Mouse (Mus musculus): Measurements from ENCODE around the gene Klhl11. TPM values are rescaled to one million over a fixed set of nuclear protein-coding genes. Genes with fewer than 3 reads are reported as not detected.

Klhl11 gene
- polyA plus RNA-seq, 1 experiment from 2014 or later: 12.8 TPM

- no peak overlapping the region for H3K4me3 ChIP-seq
- H3K9ac ChIP-seq: no peak overlapping the region
- peaks cover 63% of the 10 kb centered on the region for H3K36me3 ChIP-seq (replicated peaks)
- H3K4me2 ChIP-seq: no peak overlapping the region
- H3K4me1 ChIP-seq: peaks cover 6% of the 10 kb centered on the region; the same call in 1 of the 2 replicates
- H3K27me3 ChIP-seq (replicated peaks): no peaks in the 10 kb centered on the region
- H3K27ac ChIP-seq: peak overlapping the region; percentile 12; the same call in 1 of the 2 replicates
- no peak for ATAC-seq (replicated peaks)
- 14% methylated on average over 6 of the region's 6 CpGs for WGBS
- no peaks in the 10 kb centered on the region for H3K9me3 ChIP-seq
Observed at GRCm38 (mm10) chr11:100501321-100501720, 28.8 kb upstream of the Klhl11 start.

- peaks cover 70% of the 10 kb centered on the region for H3K36me3 ChIP-seq (replicated peaks)
- ATAC-seq (replicated peaks): no peak
- H3K27ac ChIP-seq: no peak overlapping the region
- no peak overlapping the region for H3K4me3 ChIP-seq
- H3K4me1 ChIP-seq: peaks cover 6% of the 10 kb centered on the region; the same call in 1 of the 2 replicates
- H3K4me2 ChIP-seq: no peak overlapping the region
- H3K27me3 ChIP-seq (replicated peaks): no peaks in the 10 kb centered on the region
- H3K9me3 ChIP-seq: no peaks in the 10 kb centered on the region
- H3K9ac ChIP-seq: no peak overlapping the region
- WGBS: 56% methylated on average over 7 of the region's 7 CpGs
Observed at GRCm38 (mm10) chr11:100500651-100501050, 28.1 kb upstream of the Klhl11 start.

DNA sequence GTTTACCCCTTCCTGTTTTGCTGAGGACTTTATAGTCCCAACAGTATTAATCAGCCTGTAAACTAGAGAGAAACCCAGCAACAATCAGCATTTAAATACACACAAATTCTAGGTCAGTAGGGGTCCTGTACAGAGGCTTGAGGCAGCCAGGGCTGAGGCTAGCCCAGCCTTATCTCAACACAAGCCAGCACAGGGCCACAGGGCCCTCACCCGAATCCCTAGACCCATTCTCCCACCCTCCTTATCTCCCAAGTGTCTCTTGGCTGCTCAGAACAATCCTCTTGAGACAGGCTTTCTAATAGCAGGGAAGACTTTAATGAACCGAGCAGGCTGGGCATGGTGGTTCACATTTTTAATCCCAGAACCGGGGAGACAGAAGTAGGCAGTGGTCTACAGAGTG is 27.7 kb upstream of the Klhl11 start:
- Histone ChIP-seq H3K4me1 (peaks cover 6% of the 10 kb centered on the region; the same call in 1 of the 2 replicates), H3K36me3 (replicated peaks) (peaks cover 69% of the 10 kb centered on the region), H3K27ac (no peak overlapping the region), H3K9me3 (no peaks in the 10 kb centered on the region), H3K9ac (no peak overlapping the region), H3K4me2 (no peak overlapping the region), H3K4me3 (no peak overlapping the region), H3K27me3 (replicated peaks) (no peaks in the 10 kb centered on the region)
- no peak for ATAC-seq (replicated peaks)
- 71% methylated on average over 3 of the region's 3 CpGs for WGBS

DNA sequence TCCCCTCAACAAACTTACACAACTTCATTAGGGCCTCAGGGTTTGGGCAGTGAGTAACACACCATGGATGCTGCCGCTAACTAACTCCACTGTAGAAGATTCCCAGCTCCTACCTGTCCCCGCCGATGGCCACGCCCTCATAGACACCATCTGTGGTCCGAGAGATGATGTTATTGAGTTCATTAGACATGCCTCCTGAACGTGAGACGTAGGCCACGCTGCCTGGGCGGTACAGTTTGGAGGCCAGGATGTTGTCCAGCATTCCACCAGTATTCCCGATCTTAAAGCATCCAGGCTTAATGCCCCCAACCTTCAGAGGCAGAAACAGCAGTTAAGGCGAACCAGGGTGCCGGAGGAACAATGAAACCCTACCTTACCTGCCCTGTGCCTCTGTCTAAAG is 21.2 kb upstream of the Klhl11 start:
- ATAC-seq (replicated peaks): no peak
- H3K4me2 ChIP-seq: no peak overlapping the region
- no peaks in the 10 kb centered on the region for H3K4me1 ChIP-seq
- H3K9ac ChIP-seq: no peak overlapping the region
- no peak overlapping the region for H3K27ac ChIP-seq
- no peaks in the 10 kb centered on the region for H3K9me3 ChIP-seq
- H3K4me3 ChIP-seq: no peak overlapping the region
- no peaks in the 10 kb centered on the region for H3K27me3 ChIP-seq (replicated peaks)
- 94% methylated on average over 12 of the region's 12 CpGs for WGBS
- peaks cover 83% of the 10 kb centered on the region for H3K36me3 ChIP-seq (replicated peaks)

GRCm38 (mm10) chr11:100490951-100491350 is 18.4 kb upstream of the Klhl11 start:
- H3K9ac ChIP-seq: no peak overlapping the region
- no peak overlapping the region for H3K4me3 ChIP-seq
- ATAC-seq (replicated peaks): no peak
- H3K27ac ChIP-seq: no peak overlapping the region
- no peak overlapping the region for H3K4me2 ChIP-seq
- 89% methylated on average over 6 of the region's 6 CpGs for WGBS
- peaks cover 67% of the 10 kb centered on the region for H3K36me3 ChIP-seq (replicated peaks)
- H3K27me3 ChIP-seq (replicated peaks): no peaks in the 10 kb centered on the region
- H3K9me3 ChIP-seq: no peaks in the 10 kb centered on the region
- H3K4me1 ChIP-seq: no peaks in the 10 kb centered on the region

- Histone ChIP-seq H3K4me3 (no peak overlapping the region), H3K9ac (no peak overlapping the region), H3K4me2 (no peak overlapping the region), H3K4me1 (no peaks in the 10 kb centered on the region), H3K27me3 (replicated peaks) (no peaks in the 10 kb centered on the region), H3K9me3 (no peaks in the 10 kb centered on the region), H3K36me3 (replicated peaks) (peaks cover 68% of the 10 kb centered on the region), H3K27ac (no peak overlapping the region)
- 86% methylated on average over 8 of the region's 8 CpGs for WGBS
- no peak for ATAC-seq (replicated peaks)
Observed at GRCm38 (mm10) chr11:100485801-100486538, 13.4 kb upstream of the Klhl11 start.

- H3K4me2 ChIP-seq: no peak overlapping the region
- no peak overlapping the region for H3K4me3 ChIP-seq
- H3K36me3 ChIP-seq (replicated peaks): peaks cover 66% of the 10 kb centered on the region
- H3K4me1 ChIP-seq: no peaks in the 10 kb centered on the region
- H3K27ac ChIP-seq: no peak overlapping the region
- H3K9ac ChIP-seq: no peak overlapping the region
- H3K27me3 ChIP-seq (replicated peaks): no peaks in the 10 kb centered on the region
- 99% methylated on average over 3 of the region's 3 CpGs for WGBS
- ATAC-seq (replicated peaks): no peak
- H3K9me3 ChIP-seq: no peaks in the 10 kb centered on the region
Observed at GRCm38 (mm10) chr11:100484461-100484860, 11.9 kb upstream of the Klhl11 start.

DNA sequence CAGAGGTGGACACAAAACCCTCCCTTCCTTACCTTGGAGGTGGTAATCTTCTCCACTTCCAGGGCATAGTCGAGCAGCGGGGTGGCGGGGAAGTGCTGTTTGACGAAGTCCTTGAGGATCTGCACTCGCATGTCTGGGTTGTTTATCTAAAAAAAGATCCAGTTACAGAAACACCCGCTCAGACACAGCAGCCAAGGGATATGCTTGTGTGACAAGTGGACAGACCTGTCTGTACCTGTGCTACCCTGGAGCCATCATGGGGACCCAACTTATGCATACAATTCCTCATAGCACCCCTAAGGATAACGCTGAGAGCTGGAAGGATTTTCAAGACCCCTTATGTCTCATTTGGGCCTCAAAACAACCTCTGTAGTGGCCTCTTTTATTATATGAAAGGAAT is 6.6 kb upstream of the Klhl11 start:
- no peak overlapping the region for H3K9ac ChIP-seq
- H3K9me3 ChIP-seq: no peaks in the 10 kb centered on the region
- WGBS: 94% methylated on average over 7 of the region's 7 CpGs
- peaks cover 55% of the 10 kb centered on the region for H3K36me3 ChIP-seq (replicated peaks)
- no peak for ATAC-seq (replicated peaks)
- no peaks in the 10 kb centered on the region for H3K27me3 ChIP-seq (replicated peaks)
- no peak overlapping the region for H3K4me3 ChIP-seq
- H3K4me2 ChIP-seq: no peak overlapping the region
- no peaks in the 10 kb centered on the region for H3K4me1 ChIP-seq
- no peak overlapping the region for H3K27ac ChIP-seq

DNA sequence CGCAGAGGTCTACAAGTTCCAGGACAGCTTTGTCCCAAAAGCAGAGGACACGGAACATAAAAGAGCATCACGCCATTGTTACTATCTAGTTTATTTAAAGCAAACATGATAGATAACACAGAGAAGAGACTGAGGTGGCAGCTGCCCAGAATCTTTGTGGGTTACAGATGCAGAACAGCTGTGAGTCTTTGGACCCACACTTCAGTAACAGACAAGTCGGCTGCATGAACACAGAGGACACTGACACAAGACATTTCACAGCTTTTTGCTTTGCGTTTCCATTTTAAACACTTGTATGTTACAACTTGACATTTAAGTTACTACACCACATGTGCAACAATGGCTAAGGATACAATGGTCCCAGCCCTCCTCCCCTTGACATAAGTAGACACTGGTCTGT is 3.7 kb upstream of the Klhl11 start:
- Histone ChIP-seq H3K4me3 (no peak overlapping the region), H3K4me2 (no peak overlapping the region), H3K27ac (no peak overlapping the region), H3K4me1 (peaks cover under 1% of the 10 kb centered on the region; the same call in 1 of the 2 replicates), H3K9ac (no peak overlapping the region), H3K27me3 (replicated peaks) (no peaks in the 10 kb centered on the region), H3K9me3 (no peaks in the 10 kb centered on the region), H3K36me3 (replicated peaks) (peaks cover 34% of the 10 kb centered on the region)
- WGBS: 99% methylated on average over 5 of the region's 5 CpGs
- ATAC-seq (replicated peaks): no peak

DNA sequence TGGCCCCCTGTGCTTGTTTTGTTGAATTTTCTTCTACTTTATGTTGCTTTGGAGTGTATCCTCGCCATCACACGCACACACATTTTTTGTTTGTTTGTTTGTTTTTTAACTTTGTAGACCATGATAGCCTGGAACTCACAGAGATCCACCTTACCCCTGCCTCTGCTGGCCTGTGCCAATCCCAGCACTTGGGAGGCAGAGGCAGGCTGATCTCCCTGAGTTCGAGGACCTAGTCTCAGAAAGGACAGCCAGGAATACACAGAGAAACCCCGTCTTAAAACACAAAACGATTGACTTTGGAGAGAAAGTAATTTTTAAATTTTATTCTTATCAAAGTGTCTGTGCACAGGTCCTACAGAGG is 374 bp upstream of the Klhl11 start:
- Histone ChIP-seq H3K27me3 (replicated peaks) (no peaks in the 10 kb centered on the region), H3K36me3 (replicated peaks) (peaks cover 14% of the 10 kb centered on the region), H3K27ac (peak overlapping the region; percentile 52; the same call in 1 of the 2 replicates), H3K9me3 (no peaks in the 10 kb centered on the region), H3K9ac (0 out of 2 replicates have a peak overlapping the region, but pooled peaks have one; percentile 95), H3K4me2 (peak overlapping the region; percentile 64; the same call in 1 of the 2 replicates), H3K4me3 (peak overlapping the region; percentile 99), H3K4me1 (peaks cover 30% of the 10 kb centered on the region)
- peak; percentile 53 for ATAC-seq (replicated peaks)
- WGBS: 32% methylated on average over 5 of the region's 5 CpGs

- Histone ChIP-seq H3K4me2 (peak overlapping the region; percentile 64), H3K4me3 (peak overlapping the region; percentile 99), H3K27me3 (replicated peaks) (no peaks in the 10 kb centered on the region), H3K36me3 (replicated peaks) (peaks cover 8% of the 10 kb centered on the region; the same call in 1 of the 2 replicates), H3K27ac (peak overlapping the region; percentile 93), H3K4me1 (peaks cover 30% of the 10 kb centered on the region), H3K9me3 (no peaks in the 10 kb centered on the region), H3K9ac (peak overlapping the region; percentile 95)
- WGBS: 3% methylated on average over 30 of the region's 30 CpGs
- peak; percentile 43 for ATAC-seq (replicated peaks)
Observed at GRCm38 (mm10) chr11:100471352-100472196, 967 bp downstream of the Klhl11 start.

DNA sequence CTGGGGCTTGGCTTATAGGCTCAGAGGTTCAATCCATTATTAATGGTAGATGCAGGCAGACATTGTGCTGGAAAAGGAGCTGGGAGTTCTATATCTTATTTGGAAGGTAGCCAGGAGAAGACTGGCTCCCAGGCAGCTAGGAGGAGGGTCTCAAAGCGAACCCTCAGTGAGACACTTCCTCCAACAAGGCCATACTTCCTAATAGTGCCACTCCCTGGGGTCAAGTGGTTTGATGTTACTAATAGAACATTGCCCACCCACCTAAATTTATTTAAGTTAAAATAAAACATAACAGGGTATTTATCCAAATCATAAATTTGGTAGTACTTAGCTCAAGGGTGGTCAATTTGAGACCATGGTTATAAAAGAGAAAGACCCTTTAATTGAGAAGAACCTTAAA is 6.7 kb downstream of the Klhl11 start:
- Histone ChIP-seq H3K9me3 (no peaks in the 10 kb centered on the region), H3K36me3 (replicated peaks) (peaks cover 12% of the 10 kb centered on the region; the same call in 1 of the 2 replicates), H3K27me3 (replicated peaks) (no peaks in the 10 kb centered on the region), H3K4me1 (peaks cover 25% of the 10 kb centered on the region), H3K9ac (no peak overlapping the region), H3K4me3 (no peak overlapping the region), H3K4me2 (no peak overlapping the region), H3K27ac (no peak overlapping the region)
- WGBS: 83% methylated on average over 1 of the region's 1 CpGs
- no peak for ATAC-seq (replicated peaks)
